Mouse (Mus musculus): ENCODE measurements around the gene Clasp1. TPM values are rescaled to one million over a fixed set of nuclear protein-coding genes. Genes with fewer than 3 reads are reported as not detected.

The Clasp1 gene
- polyA plus RNA-seq, 1 experiment = 55.3 TPM

DNA sequence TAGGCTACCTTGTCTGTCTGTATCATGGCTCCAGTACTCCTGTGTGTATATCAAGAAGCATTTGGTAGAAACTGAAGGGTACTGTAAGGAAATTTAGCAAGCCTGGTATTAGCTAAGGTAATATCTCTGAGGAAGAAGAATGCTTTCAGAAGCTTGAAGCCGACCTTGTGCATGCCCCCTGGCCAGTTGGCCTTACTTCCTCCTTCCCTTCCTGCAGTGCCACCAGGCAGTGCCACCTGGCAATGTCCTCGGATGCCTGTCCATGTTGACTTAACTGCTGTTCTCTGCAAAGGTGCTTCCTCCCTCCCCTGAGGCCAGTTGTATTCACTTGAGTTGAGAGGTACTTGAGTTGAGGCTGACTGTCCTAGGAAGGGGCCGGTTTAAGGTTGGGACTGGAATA is 32.3 kb downstream of the Clasp1 start:
- H3K27ac ChIP-seq (ENCODE audit: insufficient read depth, low read length) = no peak overlapping the region
- no peak for TF ChIP-seq CTCF (IDR thresholded peaks at IDR 0.05; ENCODE audit: extremely low read depth, insufficient read depth, low read length)
- no peaks in the 10 kb centered on the region; the same call in 1 of the 2 replicates for H3K4me1 ChIP-seq (ENCODE audit: control insufficient read depth, insufficient read depth, low read length)
- no peak overlapping the region for H3K4me3 ChIP-seq (ENCODE audit: insufficient read depth, low read length)

DNA sequence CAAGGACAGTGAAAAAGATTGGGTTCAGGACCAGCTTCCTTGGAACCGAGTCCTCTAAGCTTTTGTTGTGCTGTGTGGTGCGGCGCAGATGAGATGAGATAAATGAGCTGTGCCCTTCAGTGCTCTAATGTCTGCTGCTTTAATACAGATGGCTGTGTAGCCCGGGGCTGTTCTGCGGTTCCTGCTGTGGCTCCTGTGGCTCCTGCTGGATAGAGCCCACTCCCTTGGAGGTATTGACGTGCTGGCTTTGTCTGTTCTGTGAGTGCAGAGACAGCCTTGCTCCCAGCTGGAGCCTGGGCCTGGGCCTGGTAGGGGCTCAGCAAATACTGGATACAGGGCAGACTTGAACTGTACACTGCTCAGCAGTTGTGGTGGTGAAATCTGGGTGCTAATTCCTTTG is 34.0 kb downstream of the Clasp1 start:
- Histone ChIP-seq H3K4me3 (ENCODE audit: insufficient read depth, low read length) (no peak overlapping the region), H3K27ac (ENCODE audit: insufficient read depth, low read length) (no peak overlapping the region), H3K4me1 (ENCODE audit: control insufficient read depth, insufficient read depth, low read length) (no peaks in the 10 kb centered on the region; the same call in 1 of the 2 replicates)
- TF ChIP-seq POLR2A (IDR thresholded peaks at IDR 0.05; ENCODE audit: extremely low read depth, insufficient read depth, low read length) = no peak
- no peak for TF ChIP-seq CTCF (IDR thresholded peaks at IDR 0.05; ENCODE audit: extremely low read depth, insufficient read depth, low read length)

- TF ChIP-seq POLR2A (IDR thresholded peaks at IDR 0.05; ENCODE audit: extremely low read depth, insufficient read depth, low read length) = no peak
- no peak for TF ChIP-seq CTCF (IDR thresholded peaks at IDR 0.05; ENCODE audit: extremely low read depth, insufficient read depth, low read length)
- H3K4me3 ChIP-seq (ENCODE audit: insufficient read depth, low read length) = no peak overlapping the region
- H3K27ac ChIP-seq (ENCODE audit: insufficient read depth, low read length) = no peak overlapping the region
- no peaks in the 10 kb centered on the region; the same call in 1 of the 2 replicates for H3K4me1 ChIP-seq (ENCODE audit: control insufficient read depth, insufficient read depth, low read length)
Observed at GRCm38 (mm10) chr1:118425982-118426381, 37.1 kb downstream of the Clasp1 start.

- TF ChIP-seq CTCF (IDR thresholded peaks at IDR 0.05; ENCODE audit: extremely low read depth, insufficient read depth, low read length) = no peak
- no peak for TF ChIP-seq POLR2A (IDR thresholded peaks at IDR 0.05; ENCODE audit: extremely low read depth, insufficient read depth, low read length)
- Histone ChIP-seq H3K27ac (ENCODE audit: insufficient read depth, low read length) (no peak overlapping the region), H3K4me3 (ENCODE audit: insufficient read depth, low read length) (no peak overlapping the region), H3K4me1 (ENCODE audit: control insufficient read depth, insufficient read depth, low read length) (no peaks in the 10 kb centered on the region)
Observed at GRCm38 (mm10) chr1:118428354-118429084, 39.7 kb downstream of the Clasp1 start.

- Histone ChIP-seq H3K4me3 (ENCODE audit: insufficient read depth, low read length) (no peak overlapping the region), H3K4me1 (ENCODE audit: control insufficient read depth, insufficient read depth, low read length) (peaks cover 2% of the 10 kb centered on the region; the same call in 1 of the 2 replicates), H3K27ac (ENCODE audit: insufficient read depth, low read length) (no peak overlapping the region)
- TF ChIP-seq CTCF (IDR thresholded peaks at IDR 0.05; ENCODE audit: extremely low read depth, insufficient read depth, low read length) (no peak), POLR2A (IDR thresholded peaks at IDR 0.05; ENCODE audit: extremely low read depth, insufficient read depth, low read length) (no peak)
Observed at GRCm38 (mm10) chr1:118431548-118431947, 42.7 kb downstream of the Clasp1 start.

DNA sequence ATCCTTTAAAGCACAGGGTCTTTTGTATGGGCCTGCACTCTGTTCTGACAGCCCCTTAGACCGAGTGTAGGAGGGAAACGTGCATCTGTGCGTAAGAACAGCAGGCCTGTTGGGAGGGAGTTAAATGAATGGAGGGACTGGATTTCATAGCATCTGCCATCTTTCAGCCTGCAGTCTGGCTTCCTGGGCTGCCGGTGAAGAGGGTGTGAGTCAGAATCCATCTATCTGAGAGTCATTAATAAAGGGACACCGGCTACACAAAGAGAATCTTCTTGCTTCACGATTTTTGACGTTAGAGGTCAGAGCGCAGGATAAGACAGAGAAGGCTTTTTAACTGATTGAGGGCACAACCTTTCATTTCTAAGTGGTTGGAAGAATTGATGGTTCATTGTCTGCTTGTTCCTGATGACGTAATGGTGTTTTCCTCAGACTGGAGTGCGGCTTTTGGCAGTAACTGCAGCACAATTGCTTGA is 46.2 kb downstream of the Clasp1 start:
- peaks cover 2% of the 10 kb centered on the region; the same call in 1 of the 2 replicates for H3K4me1 ChIP-seq (ENCODE audit: control insufficient read depth, insufficient read depth, low read length)
- H3K4me3 ChIP-seq (ENCODE audit: insufficient read depth, low read length) = no peak overlapping the region
- 0 out of 2 replicates have a peak overlapping the region, but pooled peaks have one; percentile 15 for H3K27ac ChIP-seq (ENCODE audit: insufficient read depth, low read length)
- no peak for TF ChIP-seq POLR2A (IDR thresholded peaks at IDR 0.05; ENCODE audit: extremely low read depth, insufficient read depth, low read length)
- no peak for TF ChIP-seq CTCF (IDR thresholded peaks at IDR 0.05; ENCODE audit: extremely low read depth, insufficient read depth, low read length)

DNA sequence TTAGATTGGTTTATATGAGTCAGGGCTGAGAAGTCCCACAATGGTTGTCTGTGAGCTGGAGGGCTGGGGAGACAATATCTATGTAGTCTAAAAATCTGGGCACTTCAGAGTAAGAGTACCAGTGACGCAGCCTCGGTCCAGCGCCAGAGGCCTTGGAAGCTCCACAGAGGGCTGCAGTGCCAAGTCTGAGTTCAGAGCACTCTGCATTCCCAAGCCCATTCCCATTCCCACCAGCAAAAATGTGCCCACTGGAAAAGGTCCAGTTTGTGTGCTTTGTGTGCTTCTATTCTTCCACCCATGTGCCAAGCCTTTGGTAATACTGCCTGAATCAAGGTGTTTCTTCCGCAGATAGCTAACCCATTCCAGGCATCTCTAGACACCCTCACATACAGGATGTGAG is 49.0 kb downstream of the Clasp1 start:
- H3K4me1 ChIP-seq (ENCODE audit: control insufficient read depth, insufficient read depth, low read length) = peaks cover 2% of the 10 kb centered on the region; the same call in 1 of the 2 replicates
- no peak overlapping the region for H3K27ac ChIP-seq (ENCODE audit: insufficient read depth, low read length)
- no peak overlapping the region for H3K4me3 ChIP-seq (ENCODE audit: insufficient read depth, low read length)
- TF ChIP-seq POLR2A (IDR thresholded peaks at IDR 0.05; ENCODE audit: extremely low read depth, insufficient read depth, low read length) = no peak
- TF ChIP-seq CTCF (IDR thresholded peaks at IDR 0.05; ENCODE audit: extremely low read depth, insufficient read depth, low read length) = no peak

- H3K27ac ChIP-seq (ENCODE audit: insufficient read depth, low read length) = no peak overlapping the region
- H3K4me3 ChIP-seq (ENCODE audit: insufficient read depth, low read length) = no peak overlapping the region
- peaks cover 2% of the 10 kb centered on the region; the same call in 1 of the 2 replicates for H3K4me1 ChIP-seq (ENCODE audit: control insufficient read depth, insufficient read depth, low read length)
- no peak for TF ChIP-seq CTCF (IDR thresholded peaks at IDR 0.05; ENCODE audit: extremely low read depth, insufficient read depth, low read length)
- TF ChIP-seq POLR2A (IDR thresholded peaks at IDR 0.05; ENCODE audit: extremely low read depth, insufficient read depth, low read length) = no peak
Observed at GRCm38 (mm10) chr1:118438332-118438731, 49.5 kb downstream of the Clasp1 start.

DNA sequence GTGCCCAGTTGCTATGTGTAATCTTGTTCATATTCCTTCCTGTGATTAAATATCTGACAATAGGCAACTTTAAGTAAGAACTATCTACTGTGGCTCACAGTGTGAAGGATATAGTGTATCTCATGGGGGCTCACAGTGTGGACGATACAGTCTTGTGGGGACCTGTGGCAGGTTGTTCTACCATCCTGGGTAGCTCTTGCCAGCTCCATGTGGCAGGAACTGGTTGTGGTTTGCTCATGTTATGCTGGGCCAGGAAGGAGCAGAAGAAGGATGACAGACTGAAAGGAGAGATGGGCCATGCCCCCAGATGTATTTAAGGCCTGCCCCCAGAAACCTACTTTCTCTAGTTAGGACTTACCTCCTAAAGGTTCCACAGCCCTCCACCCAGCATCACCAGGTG is 51.7 kb downstream of the Clasp1 start:
- Histone ChIP-seq H3K4me3 (ENCODE audit: insufficient read depth, low read length) (no peak overlapping the region), H3K4me1 (ENCODE audit: control insufficient read depth, insufficient read depth, low read length) (peaks cover 2% of the 10 kb centered on the region; the same call in 1 of the 2 replicates)
- no peak for TF ChIP-seq POLR2A (IDR thresholded peaks at IDR 0.05; ENCODE audit: extremely low read depth, insufficient read depth, low read length)
- TF ChIP-seq CTCF (IDR thresholded peaks at IDR 0.05; ENCODE audit: extremely low read depth, insufficient read depth, low read length) = no peak

GRCm38 (mm10) chr1:118444420-118444819 is 55.6 kb downstream of the Clasp1 start:
- Histone ChIP-seq H3K4me1 (ENCODE audit: control insufficient read depth, insufficient read depth, low read length) (no peaks in the 10 kb centered on the region), H3K27ac (ENCODE audit: insufficient read depth, low read length) (no peak overlapping the region), H3K4me3 (ENCODE audit: insufficient read depth, low read length) (no peak overlapping the region)
- TF ChIP-seq CTCF (IDR thresholded peaks at IDR 0.05; ENCODE audit: extremely low read depth, insufficient read depth, low read length) (no peak), POLR2A (IDR thresholded peaks at IDR 0.05; ENCODE audit: extremely low read depth, insufficient read depth, low read length) (no peak)

More for the DNA sequence above, 51.7 kb downstream of the Clasp1 start:
- H3K27ac ChIP-seq (ENCODE audit: insufficient read depth, low read length) = no peak overlapping the region

Measured in cortical plate, adult 2 months (tissue).